Mouse (Mus musculus) hindbrain, embryonic 16.5 days (tissue): ENCODE data around the gene Prkrip1. TPM values are rescaled to one million over a fixed set of nuclear protein-coding genes. Genes with fewer than 3 reads are reported as not detected.

Experiments
- ATAC-seq: fragments of 200-750 bp; cut with Nextera tagmentation; 2 replicates; pipeline ENCODE4 v1.8.0; 2017; ENCODE audit warnings: moderate TSS enrichment, moderate library complexity
- H3K27ac ChIP-seq: fragments of 300-500 bp; sonication (generic); 2 replicates; pipeline ENCODE4 v1.5.1; 2014; ENCODE audit warnings: low read depth, mild to moderate bottlenecking, control low read depth, low read length, moderate library complexity
- H3K27me3 ChIP-seq: fragments of 300-500 bp; sonication (generic); replicated peaks from 2 replicates; pipeline ENCODE4 v1.6.1; 2014; ENCODE audit warnings: low read length; ENCODE audit not compliant: control insufficient read depth, insufficient read depth
- H3K36me3 ChIP-seq: fragments of 300-500 bp; sonication (generic); 2 replicates; pipeline ENCODE4 v1.6.1; 2014; ENCODE audit warnings: mild to moderate bottlenecking, low read length, moderate library complexity, mixed read lengths; ENCODE audit not compliant: control insufficient read depth, insufficient read depth
- H3K4me1 ChIP-seq: fragments of 300-500 bp; sonication (generic); 2 replicates; pipeline ENCODE4 v1.6.1; 2014; ENCODE audit warnings: low read depth, low read length; ENCODE audit not compliant: control insufficient read depth, insufficient read depth
- H3K4me2 ChIP-seq: fragments of 300-500 bp; sonication (generic); 2 replicates; pipeline ENCODE4 v1.6.1; 2014; ENCODE audit warnings: mild to moderate bottlenecking, low read length, control low read depth, moderate library complexity
- H3K4me3 ChIP-seq: fragments of 300-500 bp; sonication (generic); 2 replicates; pipeline ENCODE4 v1.5.1; 2014; ENCODE audit warnings: mild to moderate bottlenecking, low read length, control low read depth, moderate library complexity
- H3K9ac ChIP-seq: fragments of 300-500 bp; sonication (generic); 2 replicates; pipeline ENCODE4 v1.6.1; 2014; ENCODE audit warnings: low read depth, mild to moderate bottlenecking, control low read depth, low read length, moderate library complexity
- H3K9me3 ChIP-seq: fragments of 300-500 bp; sonication (generic); 2 replicates; pipeline ENCODE4 v1.6.1; 2014; ENCODE audit warnings: mild to moderate bottlenecking, low read length, moderate library complexity; ENCODE audit not compliant: control insufficient read depth
- WGBS: fragments of 180-500 bp; shearing (Covaris S2); extraction: QIAGEN DNeasy Blood & Tissue Kit; methylation state at CpG from one replicate; pipeline ENCODE4 v1.1.7; 2014; 5-methylcytosine and 5-hydroxymethylcytosine counted together
- polyA plus RNA-seq: library from polyadenylated mRNA; unstranded; fragments of >200 nt; fragmentation: Nextera tagmentation; extraction: Ambion mirVana; gene quantifications from 2 replicates; pipeline ENCODE4 v1.2.1, GENCODE M21; 2015

The Prkrip1 gene
- polyA plus RNA-seq, 1 experiment from 2014 or later, result 63.1 TPM

GRCm38 (mm10) chr5:136135571-136136291 lies 63.0 kb downstream of the Prkrip1 start, which contains the start of the genes Lrwd1 and Alkbh4:
Gene Lrwd1, minus strand, starts transcription at chr5:136136074.
Gene Alkbh4, plus strand, starts transcription at chr5:136136146.
- H3K9ac ChIP-seq, result peak within 1 kb of the TSS; percentile 84
- H3K4me1 ChIP-seq, result peaks cover 15% of the 10 kb centered on the region
- under 1% methylated on average over 59 of the region's 60 CpGs for WGBS
- no peaks in the 10 kb centered on the region for H3K9me3 ChIP-seq
- H3K27ac ChIP-seq, result peak within 1 kb of the TSS; percentile 65
- H3K4me2 ChIP-seq, result peak within 1 kb of the TSS; percentile 76
- H3K4me3 ChIP-seq, result peak within 1 kb of the TSS; percentile 79
- H3K27me3 ChIP-seq, result no peaks in the 10 kb centered on the region
- H3K36me3 ChIP-seq, result peaks cover 21% of the 10 kb centered on the region
- ATAC-seq, result peak; percentile 95

Other genes with a start within 250 kb of the Prkrip1 start
- 2.9 and 3.4 TPM in 2 replicates for gene Ssc4d, start 224.4 kb downstream of the Prkrip1 start, polyA plus RNA-seq
- 0.15 TPM in 1 of 2 replicates, not detected in the other for gene Zp3, start 218.9 kb downstream of the Prkrip1 start, polyA plus RNA-seq
- 22.9 and 28.6 TPM in 2 replicates for gene Dtx2, start 204.2 kb downstream of the Prkrip1 start, polyA plus RNA-seq
- gene Upk3b, start 160.5 kb downstream of the Prkrip1 start, polyA plus RNA-seq, result 0.04 TPM in 1 of 2 replicates, not detected in the other
- gene Upk3bl, start 144.5 kb downstream of the Prkrip1 start, polyA plus RNA-seq, result 0.25 TPM in 1 of 2 replicates, not detected in the other
- 22.2 and 25.0 TPM in 2 replicates for gene Rasa4, start 115.0 kb downstream of the Prkrip1 start, polyA plus RNA-seq
- gene Polr2j, start 82.3 kb downstream of the Prkrip1 start, polyA plus RNA-seq, result 198 and 210 TPM in 2 replicates
- gene Lrwd1, start 62.9 kb downstream of the Prkrip1 start, polyA plus RNA-seq, result 25.2 and 26.3 TPM in 2 replicates
- 20.4 and 22.7 TPM in 2 replicates for gene Alkbh4, start 62.8 kb downstream of the Prkrip1 start, polyA plus RNA-seq
- 50.1 and 51.0 TPM in 2 replicates for gene Orai2, start 28.2 kb downstream of the Prkrip1 start, polyA plus RNA-seq
- 19.4 and 24.9 TPM in 2 replicates for gene Sh2b2, start 47.6 kb upstream of the Prkrip1 start, polyA plus RNA-seq